Mouse (Mus musculus) liver, adult 2 months (tissue): ENCODE results near the gene Meaf6. TPM values are rescaled to one million over a fixed set of nuclear protein-coding genes. Genes with fewer than 3 reads are reported as not detected.

Source experiments
- DNase-seq: peaks from one replicate; pipeline ENCODE4 v3.0.0-alpha.2; 2011; ENCODE audit warnings: low read depth, low spot score; ENCODE audit errors: extremely low read depth
- H3K27ac ChIP-seq: fragments of 200-500 bp; replicated peaks from 2 replicates; pipeline ENCODE4 v1.5.1; 2012; ENCODE audit warnings: low read depth, mild to moderate bottlenecking, control low read depth, inconsistent platforms, low read length; ENCODE audit not compliant: insufficient read depth
- H3K27me3 ChIP-seq: fragments of 200-500 bp; 2 replicates; pipeline ENCODE4 v1.6.1; 2012; ENCODE audit warnings: mild to moderate bottlenecking, moderate library complexity, low read length, inconsistent platforms; ENCODE audit not compliant: control insufficient read depth, insufficient read depth
- H3K36me3 ChIP-seq: fragments of 200-500 bp; 2 replicates; pipeline ENCODE4 v1.6.1; 2012; ENCODE audit warnings: low read length, inconsistent platforms; ENCODE audit not compliant: control insufficient read depth, insufficient read depth
- H3K4me1 ChIP-seq: fragments of 200-500 bp; 2 replicates; pipeline ENCODE4 v1.6.1; 2011; ENCODE audit warnings: low read length; ENCODE audit not compliant: control insufficient read depth, insufficient read depth
- H3K4me3 ChIP-seq: fragments of 200-500 bp; 2 replicates; pipeline ENCODE4 v1.5.1; 2011; ENCODE audit warnings: low read depth, mild to moderate bottlenecking, control low read depth, low read length, moderate library complexity; ENCODE audit not compliant: insufficient read depth
- H3K79me2 ChIP-seq: fragments of 200-500 bp; 2 replicates; pipeline ENCODE4 v1.6.1; 2012; ENCODE audit warnings: inconsistent platforms, mild to moderate bottlenecking, low read length, moderate library complexity; ENCODE audit not compliant: control insufficient read depth, insufficient read depth
- H3K9ac ChIP-seq: fragments of 200-500 bp; 2 replicates; pipeline ENCODE4 v1.6.1; 2012; ENCODE audit warnings: low read depth, mild to moderate bottlenecking, control low read depth, inconsistent platforms, low read length
- CTCF ChIP-seq: fragments of 200-500 bp; IDR thresholded peaks from 2 replicates; pipeline ENCODE4 v1.5.1; 2011; ENCODE audit warnings: low read depth, low read length, control low read depth
- POLR2A ChIP-seq: fragments of 200-500 bp; IDR thresholded peaks from 2 replicates; pipeline ENCODE4 v1.6.1; 2011; ENCODE audit warnings: low read length, control low read depth; ENCODE audit not compliant: insufficient read depth; ENCODE audit errors: extremely low read depth
- WGBS: fragments of 180-500 bp; shearing (Covaris S2); methylation state at CpG from one replicate; pipeline ENCODE4 v1.1.7; 2018; 5-methylcytosine and 5-hydroxymethylcytosine counted together
- polyA plus RNA-seq: library from polyadenylated mRNA; depleted of rRNA; stranded (reverse); fragments of >200 nt; gene quantifications from 2 replicates; pipeline ENCODE4 v1.2.3, GENCODE M21; 2012; rRNA removed
- total RNA-seq: library from RNA; depleted of rRNA; stranded (reverse); fragments of >200 nt; gene quantifications from 2 replicates; pipeline ENCODE4 v1.2.3, GENCODE M21; 2014; rRNA removed

Gene Meaf6
- total and polyA plus RNA-seq, 2 experiments = 4.7 to 5.9 TPM

GRCm38 (mm10) chr4:125158081-125158480, 73.1 kb downstream of the Meaf6 start:
- no peak for TF ChIP-seq POLR2A
- no peak for TF ChIP-seq CTCF
- no peak overlapping the region for H3K27ac ChIP-seq
- H3K4me3 ChIP-seq = no peak overlapping the region

GRCm38 (mm10) chr4:125158581-125159317, 73.8 kb downstream of the Meaf6 start:
- Histone ChIP-seq H3K36me3 (no peaks in the 10 kb centered on the region), H3K4me1 (no peaks in the 10 kb centered on the region), H3K79me2 (no peaks in the 10 kb centered on the region), H3K9ac (no peak overlapping the region), H3K4me3 (no peak overlapping the region), H3K27me3 (no peaks in the 10 kb centered on the region), H3K27ac (no peak overlapping the region)
- 67% methylated on average over 20 of the region's 20 CpGs for WGBS
- DNase-seq = no peak
- TF ChIP-seq CTCF (no peak), POLR2A (no peak)

More at GRCm38 (mm10) chr4:125158081-125158480, 73.1 kb downstream of the Meaf6 start:
- no peaks in the 10 kb centered on the region for H3K36me3 ChIP-seq
- H3K27me3 ChIP-seq = no peaks in the 10 kb centered on the region
- no peak for DNase-seq
- no peak overlapping the region for H3K9ac ChIP-seq
- H3K4me1 ChIP-seq = no peaks in the 10 kb centered on the region
- 67% methylated on average over 2 of the region's 2 CpGs for WGBS
- H3K79me2 ChIP-seq = no peaks in the 10 kb centered on the region

GRCm38 (mm10) chr4:125160320-125160950, 75.5 kb downstream of the Meaf6 start:
- H3K9ac ChIP-seq = no peak overlapping the region
- H3K79me2 ChIP-seq = no peaks in the 10 kb centered on the region
- no peaks in the 10 kb centered on the region for H3K36me3 ChIP-seq
- no peak overlapping the region for H3K4me3 ChIP-seq
- H3K27ac ChIP-seq = no peak overlapping the region
- peak; percentile 94 for TF ChIP-seq CTCF
- no peak for TF ChIP-seq POLR2A
- H3K27me3 ChIP-seq = no peaks in the 10 kb centered on the region
- DNase-seq = peak; percentile 49
- no peaks in the 10 kb centered on the region for H3K4me1 ChIP-seq
- WGBS = 8% methylated on average over 19 of the region's 19 CpGs

GRCm38 (mm10) chr4:125160951-125161331, 76.0 kb downstream of the Meaf6 start:
- Histone ChIP-seq H3K4me3 (no peak overlapping the region), H3K79me2 (no peaks in the 10 kb centered on the region), H3K27ac (no peak overlapping the region), H3K4me1 (no peaks in the 10 kb centered on the region), H3K9ac (no peak overlapping the region), H3K27me3 (no peaks in the 10 kb centered on the region), H3K36me3 (no peaks in the 10 kb centered on the region)
- WGBS = 68% methylated on average over 10 of the region's 10 CpGs
- no peak for TF ChIP-seq CTCF
- no peak for TF ChIP-seq POLR2A
- DNase-seq = no peak

- Histone ChIP-seq H3K4me3 (no peak overlapping the region), H3K9ac (no peak overlapping the region), H3K79me2 (no peaks in the 10 kb centered on the region), H3K27ac (no peak overlapping the region), H3K27me3 (no peaks in the 10 kb centered on the region), H3K4me1 (no peaks in the 10 kb centered on the region), H3K36me3 (no peaks in the 10 kb centered on the region)
- DNase-seq = no peak
- no peak for TF ChIP-seq POLR2A
- TF ChIP-seq CTCF = no peak
- WGBS = 67% methylated on average over 8 of the region's 8 CpGs
Measured at GRCm38 (mm10) chr4:125161392-125161791, 76.5 kb downstream of the Meaf6 start.

GRCm38 (mm10) chr4:125162701-125163100, 77.8 kb downstream of the Meaf6 start:
- H3K79me2 ChIP-seq = no peaks in the 10 kb centered on the region
- TF ChIP-seq POLR2A = no peak
- no peak overlapping the region for H3K4me3 ChIP-seq
- no peaks in the 10 kb centered on the region for H3K36me3 ChIP-seq
- no peak overlapping the region for H3K9ac ChIP-seq
- 56% methylated on average over 7 of the region's 7 CpGs for WGBS
- no peaks in the 10 kb centered on the region for H3K4me1 ChIP-seq
- DNase-seq = no peak
- H3K27me3 ChIP-seq = no peaks in the 10 kb centered on the region
- no peak overlapping the region for H3K27ac ChIP-seq

Other genes with a start within 250 kb of the Meaf6 start
- 17.0 and 19.3 TPM in 2 replicates for gene Yrdc, start 234.5 kb upstream of the Meaf6 start, total RNA-seq
- 25.1 and 36.9 TPM in 2 replicates for gene Yrdc, start 234.5 kb upstream of the Meaf6 start, polyA plus RNA-seq
- 35.5 and 41.5 TPM in 2 replicates for gene 1110065P20Rik, start 233.9 kb upstream of the Meaf6 start, total RNA-seq
- gene 1110065P20Rik, start 233.9 kb upstream of the Meaf6 start, polyA plus RNA-seq = 43.5 and 49.9 TPM in 2 replicates
- under 0.01 TPM in 1 of 2 replicates, not detected in the other for gene Maneal, start 223.0 kb upstream of the Meaf6 start, total RNA-seq
- not detected in 2 replicates for gene Maneal, start 223.0 kb upstream of the Meaf6 start, polyA plus RNA-seq
- gene Epha10, start 204.2 kb upstream of the Meaf6 start, total RNA-seq = not detected in 2 replicates
- not detected in 2 replicates for gene Epha10, start 204.2 kb upstream of the Meaf6 start, polyA plus RNA-seq
- gene 9930104L06Rik, start 148.1 kb upstream of the Meaf6 start, total RNA-seq = 3.4 and 4.1 TPM in 2 replicates
- 4.7 and 9.2 TPM in 2 replicates for gene 9930104L06Rik, start 148.1 kb upstream of the Meaf6 start, polyA plus RNA-seq
- gene Cdca8, start 145.8 kb upstream of the Meaf6 start, total RNA-seq = 0.37 and 1.0 TPM in 2 replicates
- 0.67 and 0.91 TPM in 2 replicates for gene Cdca8, start 145.8 kb upstream of the Meaf6 start, polyA plus RNA-seq
- gene Rspo1, start 98.7 kb upstream of the Meaf6 start, total RNA-seq = 0.09 TPM in 1 of 2 replicates, not detected in the other
- gene Rspo1, start 98.7 kb upstream of the Meaf6 start, polyA plus RNA-seq = 0.37 and 0.56 TPM in 2 replicates
- 19.3 and 22.0 TPM in 2 replicates for gene Gnl2, start 68.5 kb upstream of the Meaf6 start, total RNA-seq
- 7.1 and 13.7 TPM in 2 replicates for gene Gnl2, start 68.5 kb upstream of the Meaf6 start, polyA plus RNA-seq
- 0.09 TPM in 1 of 2 replicates, not detected in the other for gene Dnali1, start 19.4 kb upstream of the Meaf6 start, total RNA-seq
- gene Dnali1, start 19.4 kb upstream of the Meaf6 start, polyA plus RNA-seq = 0.05 TPM in 1 of 2 replicates, not detected in the other
- 7.5 and 7.6 TPM in 2 replicates for gene Snip1, start 18.5 kb upstream of the Meaf6 start, total RNA-seq
- gene Snip1, start 18.5 kb upstream of the Meaf6 start, polyA plus RNA-seq = 6.1 and 6.9 TPM in 2 replicates
- 0.67 and 0.74 TPM in 2 replicates for gene Zc3h12a, start 42.7 kb downstream of the Meaf6 start, total RNA-seq
- 2.4 and 3.0 TPM in 2 replicates for gene Zc3h12a, start 42.7 kb downstream of the Meaf6 start, polyA plus RNA-seq